Mouse (Mus musculus) E14TG2a.4 (cell line): ENCODE results near the gene Ilk.

Experiments used
- CTCF ChIP-seq: conservative IDR thresholded peaks from 2 replicates; pipeline ENCODE4 v1.5.1; 2014; ENCODE audit warnings: low read length
- NANOG ChIP-seq: IDR thresholded peaks from 2 replicates; pipeline ENCODE4 v1.6.1; 2014; ENCODE audit warnings: borderline replicate concordance, low read length, mixed read lengths
- POU5F1 ChIP-seq: IDR thresholded peaks from 2 replicates; pipeline ENCODE4 v1.6.1; 2014; ENCODE audit warnings: low read length, borderline replicate concordance

DNA sequence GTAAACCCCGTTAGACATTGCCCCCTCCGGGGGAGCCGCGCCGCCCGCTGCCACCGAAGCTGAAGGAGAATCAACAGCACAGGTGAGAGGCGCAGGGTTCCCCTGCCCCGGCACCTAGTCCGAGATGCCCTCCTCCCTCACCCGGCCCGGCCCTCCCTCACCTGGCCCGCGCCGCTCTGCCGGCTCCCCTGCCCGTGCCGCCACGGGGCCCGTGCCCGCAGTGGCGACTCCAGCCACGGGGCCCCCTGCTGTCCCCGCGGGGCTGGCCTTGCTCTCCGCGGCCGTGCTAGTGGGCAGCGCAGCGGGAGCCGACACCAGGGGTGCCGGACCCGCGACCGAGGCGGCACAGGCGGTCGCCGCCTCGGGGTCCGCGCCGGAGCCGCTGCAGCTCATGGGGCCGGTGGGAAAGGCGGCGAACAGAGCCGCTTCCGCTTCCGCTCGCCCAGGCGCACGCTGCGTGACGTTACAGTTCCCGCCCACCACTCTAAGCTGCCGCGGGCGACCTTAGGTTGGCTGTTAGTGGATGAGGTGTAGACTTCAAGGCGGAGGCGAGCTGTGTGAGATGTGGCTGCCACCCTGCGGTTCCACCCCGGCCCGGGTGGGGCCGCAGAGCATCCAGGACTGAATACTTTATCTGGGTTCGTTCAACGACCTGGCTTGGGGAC, 7.7 kb downstream of the Ilk start, which contains the start of gene Taf10:
- TF ChIP-seq CTCF (no peak), NANOG (no peak), POU5F1 (no peak)
